Comparison of ENCODE assay signal across 15 mouse cellular contexts in genomic region chr10:16635463-16635862, GRCm38 (mm10).
"Had no signal": no experiment of that assay in that cellular context is flagged by ENCODE, and none has a peak within 500 bp of the region (broad histone marks: within the 10 kb centered on the region; RNA-seq: fewer than 3 reads in every experiment).

No protein-coding gene starts in this region.

- H3K4me3 ChIP-seq: neural tube, embryonic 13.5 days; neural tube, embryonic 15.5 days; stomach, embryonic 15.5 days had no signal

- DNase-seq: retina, postnatal 1 day; right cerebral cortex, adult 18-20 months; right cerebral cortex, postnatal 14 days; right cerebral cortex, postnatal 25 days; right cerebral cortex, postnatal 4 days; spleen, adult 18-20 months; thymus, adult 18-20 months; thymus, adult 2 months; thymus, postnatal 14 days; thymus, postnatal 25 days; thymus, postnatal 36 days; thymus, postnatal 4 days had no signal

- H3K36me3 ChIP-seq: neural tube, embryonic 13.5 days; neural tube, embryonic 15.5 days; stomach, embryonic 15.5 days had no signal

- H3K27me3 ChIP-seq: neural tube, embryonic 13.5 days; neural tube, embryonic 15.5 days; stomach, embryonic 15.5 days had no signal
